Mouse (Mus musculus): ENCODE data around the gene Rab40c.
A peak's percentile ranks its signal among the peaks of the same experiment; 100 is the strongest.
"Not testable (repeated sequence)": the region's sequence is repeated elsewhere in the genome, so short reads cannot be mapped to it uniquely, and the experiment has no call there.

Rab40c gene

GRCm38 (mm10) chr17:25874721-25875170 is 44.8 kb downstream of the Rab40c start, which contains the start of gene Mettl26:
TSS of gene Mettl26 (plus strand) at chr17:25875074.
- peak; percentile 94 for DNase-seq (ENCODE audit: low spot score)

DNA sequence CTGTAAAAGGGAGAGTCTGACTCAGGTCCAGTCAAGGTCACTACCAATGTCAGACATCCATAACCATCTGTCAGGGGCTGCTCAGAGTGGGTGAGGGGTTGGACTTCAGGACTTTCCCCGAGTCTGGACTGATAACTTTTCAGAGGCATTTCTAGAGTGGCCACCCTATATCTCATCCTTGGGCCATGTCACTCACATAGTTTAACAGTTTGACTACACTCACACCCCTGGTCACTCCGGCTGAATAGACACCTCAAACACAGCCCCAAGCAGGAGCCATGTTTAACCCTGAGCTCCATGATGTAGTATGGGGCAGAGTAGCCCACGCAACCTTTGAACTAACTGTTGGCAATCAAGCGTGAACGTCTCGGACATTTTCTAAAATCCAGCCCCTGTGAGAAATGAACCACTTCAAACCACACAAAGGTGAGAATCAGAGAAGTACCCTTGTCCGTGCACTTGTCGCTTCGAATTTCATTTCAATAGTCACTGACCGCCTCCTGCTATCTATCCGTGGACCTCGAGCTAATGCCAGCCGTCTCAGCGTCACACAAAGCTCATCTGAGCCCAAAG is 45.3 kb downstream of the Rab40c start:
- DNase-seq (ENCODE audit: low spot score), result no peak

GRCm38 (mm10) chr17:25873405-25874147 is 46.0 kb downstream of the Rab40c start:
- no peak for DNase-seq (ENCODE audit: low spot score)

DNA sequence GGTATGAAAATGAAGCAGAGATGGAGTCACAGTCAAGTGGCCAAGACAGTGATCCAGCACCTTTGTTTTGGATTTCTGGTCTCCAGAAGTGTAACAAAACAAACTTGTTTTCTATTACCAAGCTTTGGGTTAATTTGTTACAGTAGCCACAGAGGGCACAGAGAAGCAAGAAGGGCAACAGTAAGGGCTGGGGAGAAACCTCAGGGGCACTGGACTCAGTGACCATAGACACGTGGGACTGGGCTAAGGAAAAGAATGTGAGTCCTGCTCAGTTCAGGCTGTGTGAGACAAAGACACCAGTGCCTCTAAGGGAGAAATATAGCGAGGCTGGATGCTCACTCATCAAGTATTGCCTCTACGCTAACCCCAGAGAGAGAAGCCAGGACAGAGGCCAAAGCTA is 46.9 kb downstream of the Rab40c start:
- DNase-seq (ENCODE audit: low spot score), result no peak

DNA sequence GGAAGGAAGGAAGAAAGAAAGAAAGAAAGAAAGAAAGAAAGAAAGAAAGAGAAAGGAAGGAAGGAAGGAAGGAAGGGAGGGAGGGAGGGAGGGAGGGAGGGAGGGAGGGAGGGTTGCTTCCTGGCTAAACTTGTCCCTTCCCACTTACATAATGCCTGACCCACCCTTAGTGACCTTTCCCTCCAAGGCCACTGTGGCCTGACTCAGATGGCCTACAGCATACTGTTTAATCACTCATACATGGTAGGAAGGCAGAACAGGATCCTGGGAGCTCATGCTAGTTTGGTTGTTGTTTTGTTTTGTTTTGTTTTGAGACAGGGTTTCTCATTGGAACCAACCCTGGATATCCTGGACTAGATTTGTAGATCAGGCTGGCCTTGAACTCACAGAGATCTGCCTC is 48.0 kb downstream of the Rab40c start:
- not testable (repeated sequence) for DNase-seq (ENCODE audit: low spot score)

DNA sequence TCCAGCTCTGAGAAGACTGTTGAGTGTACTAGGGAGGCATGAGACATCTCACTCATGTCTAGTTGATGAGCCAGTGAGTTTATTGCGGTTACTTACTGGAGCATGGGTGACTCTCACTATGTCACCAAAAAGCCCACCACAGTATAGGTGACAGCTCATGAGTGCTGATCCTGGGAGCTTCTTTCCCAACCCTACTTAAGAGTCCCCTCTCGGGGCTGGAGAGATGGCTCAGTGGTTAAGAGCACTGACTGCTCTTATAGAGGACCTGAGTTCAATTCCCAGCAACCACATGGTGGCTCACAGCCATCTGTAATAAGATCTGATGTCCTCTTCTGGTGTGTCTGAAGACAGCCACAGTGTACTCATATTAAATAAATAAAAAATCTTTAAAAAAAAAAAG is 49.6 kb downstream of the Rab40c start:
- DNase-seq (ENCODE audit: low spot score), result no peak

- DNase-seq (ENCODE audit: low spot score), result no peak
Measured at GRCm38 (mm10) chr17:25869498-25869897, 50.0 kb downstream of the Rab40c start.

- peak; percentile 85 for DNase-seq (ENCODE audit: low spot score)
Measured at GRCm38 (mm10) chr17:25868601-25869191, 50.8 kb downstream of the Rab40c start, which contains the start of gene Mcrip2. TSS of gene Mcrip2 (minus strand) at chr17:25868764.

GRCm38 (mm10) chr17:25867836-25868600 is 51.5 kb downstream of the Rab40c start:
- DNase-seq (ENCODE audit: low spot score), result peak; percentile 74

- DNase-seq (ENCODE audit: low spot score), result no peak
Measured at GRCm38 (mm10) chr17:25867509-25867835, 52.1 kb downstream of the Rab40c start.

GRCm38 (mm10) chr17:25866172-25866571 is 53.4 kb downstream of the Rab40c start:
- no peak for DNase-seq (ENCODE audit: low spot score)

DNA sequence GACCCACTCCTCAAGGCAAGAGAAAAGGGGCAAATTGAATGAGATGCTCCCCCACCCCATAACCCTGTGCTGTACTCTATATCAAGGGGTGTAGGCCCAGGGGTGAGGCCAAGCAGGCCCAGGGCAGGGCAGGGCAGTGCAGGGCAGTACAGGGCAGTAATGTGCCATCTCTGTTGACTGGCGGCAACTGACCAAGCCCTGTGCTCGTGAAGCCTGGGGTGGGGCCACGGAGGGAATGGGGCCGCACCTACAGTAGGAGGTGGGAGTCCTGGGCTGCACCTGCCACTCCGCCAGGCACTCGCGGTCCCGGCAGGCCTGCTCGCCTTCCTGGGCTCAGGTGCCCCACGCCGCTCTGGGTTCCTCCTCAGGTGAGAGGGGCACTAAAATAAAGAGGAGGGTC is 54.2 kb downstream of the Rab40c start:
- no peak for DNase-seq (ENCODE audit: low spot score)

DNA sequence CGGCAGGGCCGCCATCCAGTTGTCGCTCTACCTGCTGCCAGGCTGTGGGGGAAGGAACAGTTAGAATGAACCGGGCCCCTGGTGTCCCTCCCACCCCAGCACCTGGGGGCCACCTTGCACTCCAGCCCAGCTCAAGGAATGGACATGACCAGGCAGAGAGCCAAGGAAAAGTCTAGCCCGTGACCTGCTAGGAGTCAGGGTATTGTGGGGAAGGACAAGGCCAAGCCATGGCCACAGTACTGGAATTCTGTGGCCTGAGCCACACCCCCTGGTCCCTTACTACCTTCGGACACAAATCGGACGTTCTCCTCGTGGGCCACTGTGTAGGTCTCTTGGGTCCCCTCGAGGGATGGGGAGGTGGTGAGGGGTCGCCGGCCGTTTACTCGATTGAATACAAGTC is 55.2 kb downstream of the Rab40c start:
- no peak for DNase-seq (ENCODE audit: low spot score)

- DNase-seq (ENCODE audit: low spot score), result no peak
Measured at GRCm38 (mm10) chr17:25863681-25864080, 55.8 kb downstream of the Rab40c start.

GRCm38 (mm10) chr17:25861704-25862612 is 57.6 kb downstream of the Rab40c start:
- no peak for DNase-seq (ENCODE audit: low spot score)

DNA sequence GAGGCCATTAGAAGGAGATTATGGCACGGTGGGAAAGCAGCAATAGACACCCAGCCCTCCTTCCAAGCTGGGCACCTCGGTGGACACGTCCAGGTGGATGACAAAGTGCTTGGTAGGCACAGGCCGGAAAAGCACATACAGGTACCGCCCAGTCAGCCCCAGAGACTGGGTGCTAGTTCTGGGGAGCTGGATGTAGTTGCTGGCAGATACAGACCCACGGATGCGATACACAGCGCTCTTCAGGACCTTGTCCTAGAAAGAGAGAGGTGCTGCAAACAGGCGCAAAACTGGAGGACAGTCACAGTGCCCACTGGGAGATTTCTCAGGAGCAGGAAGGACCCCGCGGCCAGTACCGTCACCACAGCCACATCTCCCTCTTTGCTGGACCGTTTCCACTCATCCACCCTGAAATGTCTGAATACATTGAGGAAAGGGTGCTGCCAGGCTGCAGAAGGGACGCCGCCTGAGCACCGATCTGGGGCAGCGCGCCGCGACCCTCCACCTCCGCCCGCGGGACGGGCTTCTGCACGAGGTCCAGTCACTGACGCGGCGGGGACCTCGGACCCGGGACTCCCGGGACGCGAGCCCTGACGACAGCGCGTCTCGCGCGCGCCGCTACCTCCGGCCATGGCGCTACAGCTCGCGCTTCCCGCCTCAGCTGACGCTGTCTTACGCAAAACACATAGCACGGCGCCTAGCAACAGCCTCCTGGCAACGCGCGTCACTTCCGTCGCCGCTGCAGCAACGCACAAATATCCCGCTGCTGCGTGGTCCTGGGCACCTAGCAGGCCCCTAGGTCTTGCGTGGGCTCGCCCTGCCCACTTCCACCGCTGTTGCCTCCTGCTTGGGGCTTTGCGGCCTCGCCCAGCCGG is 58.5 kb downstream of the Rab40c start, which contains the start of gene Wdr90:
TSS of gene Wdr90 (minus strand) at position 670 of the 872 bp plus-strand sequence.
- peak; percentile 88 for DNase-seq (ENCODE audit: low spot score)

- DNase-seq (ENCODE audit: low spot score), result no peak
Measured at GRCm38 (mm10) chr17:25860229-25860628, 59.3 kb downstream of the Rab40c start.

- DNase-seq (ENCODE audit: low spot score), result peak; percentile 90
Measured at GRCm38 (mm10) chr17:25844396-25844901, 75.1 kb downstream of the Rab40c start, which contains the start of gene Rhot2. TSS of gene Rhot2 (minus strand) at chr17:25844851.

GRCm38 (mm10) chr17:25843636-25844395 is 75.7 kb downstream of the Rab40c start:
- no peak for DNase-seq (ENCODE audit: low spot score)

All from yolk sac, embryonic 10.5 days (tissue).